Mouse (Mus musculus) midbrain, postnatal 0 days (tissue): Measurements from ENCODE around the gene Mfsd4b4. TPM values are rescaled to one million over a fixed set of nuclear protein-coding genes. Genes with fewer than 3 reads are reported as not detected.
"Not testable (repeated sequence)": the region's sequence is repeated elsewhere in the genome, so short reads cannot be mapped to it uniquely, and the experiment has no call there.

ENCODE experiments used
- ATAC-seq: fragments of 200-750 bp; cut with Nextera tagmentation; 2 replicates; pipeline ENCODE4 v1.8.0; 2017; ENCODE audit warnings: moderate number of reproducible peaks, mild to moderate bottlenecking, moderate TSS enrichment, moderate library complexity; ENCODE audit not compliant: low FRiP score
- DNase-seq: peaks from one replicate; pipeline ENCODE4 v3.0.0-alpha.2; 2015; ENCODE audit warnings: low spot score
- H3K27ac ChIP-seq: fragments of 300-500 bp; sonication (generic); 2 replicates; pipeline ENCODE4 v1.5.1; 2014; ENCODE audit warnings: low read depth, mild to moderate bottlenecking, low read length, mixed read lengths
- H3K27me3 ChIP-seq: fragments of 300-500 bp; sonication (generic); 2 replicates; pipeline ENCODE4 v1.6.1; 2014; ENCODE audit warnings: low read length, control low read depth, mixed read lengths; ENCODE audit not compliant: insufficient read depth
- H3K36me3 ChIP-seq: fragments of 300-500 bp; sonication (generic); 2 replicates; pipeline ENCODE4 v1.6.1; 2014; ENCODE audit warnings: low read length, control low read depth, mixed read lengths; ENCODE audit not compliant: insufficient read depth
- H3K4me1 ChIP-seq: fragments of 300-500 bp; sonication (generic); 2 replicates; pipeline ENCODE4 v1.6.1; 2014; ENCODE audit warnings: mild to moderate bottlenecking, control low read depth, antibody characterized with exemption, low read length, mixed read lengths; ENCODE audit not compliant: insufficient read depth
- H3K4me2 ChIP-seq: fragments of 300-500 bp; sonication (generic); 2 replicates; pipeline ENCODE4 v1.6.1; 2014; ENCODE audit warnings: low read depth, mild to moderate bottlenecking, low read length, mixed read lengths; ENCODE audit not compliant: poor library complexity, severe bottlenecking
- H3K4me3 ChIP-seq: fragments of 300-500 bp; sonication (generic); 2 replicates; pipeline ENCODE4 v1.5.1; 2014; ENCODE audit warnings: low read depth, mild to moderate bottlenecking, low read length, moderate library complexity
- H3K9ac ChIP-seq: fragments of 300-500 bp; sonication (generic); replicated peaks from 2 replicates; pipeline ENCODE4 v1.6.1; 2014; ENCODE audit warnings: mild to moderate bottlenecking, low read length, moderate library complexity, mixed read lengths; ENCODE audit not compliant: poor library complexity, severe bottlenecking
- H3K9me3 ChIP-seq: fragments of 300-500 bp; sonication (generic); 2 replicates; pipeline ENCODE4 v1.6.1; 2016; ENCODE audit warnings: low read length, control low read depth
- CTCF ChIP-seq: IDR thresholded peaks from 2 replicates; pipeline ENCODE4 v1.5.1; 2016; ENCODE audit warnings: antibody characterized with exemption, mild to moderate bottlenecking
- WGBS: fragments of 180-500 bp; shearing (Covaris S2); extraction: QIAGEN DNeasy Blood & Tissue Kit; methylation state at CpG from one replicate; pipeline ENCODE4 v1.1.7; 2014; 5-methylcytosine and 5-hydroxymethylcytosine counted together
- polyA plus RNA-seq: library from polyadenylated mRNA; unstranded; fragments of >200 nt; fragmentation: Nextera tagmentation; extraction: Ambion mirVana; gene quantifications from 2 replicates; pipeline ENCODE4 v1.2.1, GENCODE M21; 2015
- total RNA-seq: library from RNA; depleted of rRNA; stranded (reverse); fragments of >200 nt; gene quantifications from 2 replicates; pipeline ENCODE4 v1.2.3, GENCODE M21; 2014; rRNA removed

Gene Mfsd4b4
- total RNA-seq (9.2 and 9.7 TPM in 2 replicates), polyA plus RNA-seq (2.4 TPM in 2 replicates)

GRCm38 (mm10) chr10:39898874-39899371, at the start of gene Mfsd4b4:
Gene Mfsd4b4, minus strand, starts transcription at chr10:39899238.
- ATAC-seq (peak; percentile 97), DNase-seq (peak; percentile 96)
- Histone ChIP-seq H3K4me1 (no peaks in the 10 kb centered on the region), H3K27me3 (no peaks in the 10 kb centered on the region), H3K9me3 (no peaks in the 10 kb centered on the region), H3K4me2 (peak within 1 kb of the TSS; percentile 69), H3K4me3 (peak within 1 kb of the TSS; percentile 63), H3K27ac (peak within 1 kb of the TSS; percentile 77), H3K9ac (peak within 1 kb of the TSS; percentile 77), H3K36me3 (0 out of 2 replicates have a peak, but pooled peaks cover under 1% of the 10 kb centered on the region)
- 1% methylated on average over 40 of the region's 41 CpGs for WGBS
- no peak for TF ChIP-seq CTCF

- H3K4me1 ChIP-seq, H3K4me2 ChIP-seq: not testable (repeated sequence)
Measured at GRCm38 (mm10) chr10:39947195-39947594, 48.2 kb upstream of the Mfsd4b4 start.

GRCm38 (mm10) chr10:39936553-39936952, 37.5 kb upstream of the Mfsd4b4 start:
- H3K4me3 ChIP-seq = no peak overlapping the region
- H3K27me3 ChIP-seq = no peaks in the 10 kb centered on the region
- H3K27ac ChIP-seq = no peak overlapping the region
- DNase-seq = no peak
- H3K9me3 ChIP-seq = no peaks in the 10 kb centered on the region
- no peak for TF ChIP-seq CTCF
- H3K4me2 ChIP-seq = no peak overlapping the region
- no peak overlapping the region for H3K9ac ChIP-seq
- no peaks in the 10 kb centered on the region for H3K36me3 ChIP-seq
- no peak for ATAC-seq
- H3K4me1 ChIP-seq = no peaks in the 10 kb centered on the region
- 85% methylated on average over 7 of the region's 7 CpGs for WGBS

More at GRCm38 (mm10) chr10:39947195-39947594, 48.2 kb upstream of the Mfsd4b4 start:
- not testable (repeated sequence) for H3K4me3 ChIP-seq, ATAC-seq, H3K36me3 ChIP-seq, H3K9me3 ChIP-seq, H3K27me3 ChIP-seq, H3K27ac ChIP-seq, DNase-seq, H3K9ac ChIP-seq
- 83% methylated on average over 3 of the region's 3 CpGs for WGBS

GRCm38 (mm10) chr10:39926616-39927139, 27.6 kb upstream of the Mfsd4b4 start, which contains the start of gene Mfsd4b2:
Gene Mfsd4b2, minus strand, starts transcription at chr10:39926923.
- H3K9me3 ChIP-seq = no peaks in the 10 kb centered on the region
- peak within 1 kb of the TSS; percentile 91 for H3K4me2 ChIP-seq
- H3K27me3 ChIP-seq = peaks cover 9% of the 10 kb centered on the region; the same call in 1 of the 2 replicates
- no peak within 1 kb of the TSS for H3K27ac ChIP-seq
- no peak; the same call in 1 of the 2 replicates for TF ChIP-seq CTCF
- peak; percentile 52; the same call in 1 of the 2 replicates for ATAC-seq
- no peaks in the 10 kb centered on the region for H3K36me3 ChIP-seq
- DNase-seq = no peak
- WGBS = 1% methylated on average over 41 of the region's 41 CpGs
- H3K4me3 ChIP-seq = peak within 1 kb of the TSS; percentile 41
- peak within 1 kb of the TSS; percentile 45; the same call in 1 of the 2 replicates for H3K9ac ChIP-seq
- H3K4me1 ChIP-seq = no peaks in the 10 kb centered on the region

GRCm38 (mm10) chr10:39924556-39924955, 25.5 kb upstream of the Mfsd4b4 start:
- not testable (repeated sequence) for ATAC-seq
- WGBS = 77% methylated on average over 8 of the region's 8 CpGs

GRCm38 (mm10) chr10:39912616-39913015, 13.6 kb upstream of the Mfsd4b4 start:
- no peak overlapping the region for H3K4me2 ChIP-seq
- no peak for ATAC-seq
- H3K27ac ChIP-seq = no peak overlapping the region
- DNase-seq = no peak
- H3K36me3 ChIP-seq = no peaks in the 10 kb centered on the region
- no peaks in the 10 kb centered on the region for H3K9me3 ChIP-seq
- H3K9ac ChIP-seq = no peak overlapping the region
- no peak for TF ChIP-seq CTCF
- no peak overlapping the region for H3K4me3 ChIP-seq
- no peaks in the 10 kb centered on the region for H3K27me3 ChIP-seq
- H3K4me1 ChIP-seq = no peaks in the 10 kb centered on the region

More at GRCm38 (mm10) chr10:39924556-39924955, 25.5 kb upstream of the Mfsd4b4 start:
- not testable (repeated sequence) for H3K4me2 ChIP-seq, H3K9ac ChIP-seq, H3K4me3 ChIP-seq, H3K27ac ChIP-seq, H3K4me1 ChIP-seq, H3K36me3 ChIP-seq, H3K9me3 ChIP-seq, DNase-seq, H3K27me3 ChIP-seq
